Mouse (Mus musculus): ENCODE results near the gene Wdr6.

Gene Wdr6

GRCm38 (mm10) chr9:108573774-108574690 lies 4.5 kb downstream of the Wdr6 start:
- in situ Hi-C loops (cut with MboI, MseI): loop anchor here in 1 of 2 experiments (10.0 kb wide), 1 partner anchor 341 kb away; the partner anchor contains the start of gene Tmem89

DNA sequence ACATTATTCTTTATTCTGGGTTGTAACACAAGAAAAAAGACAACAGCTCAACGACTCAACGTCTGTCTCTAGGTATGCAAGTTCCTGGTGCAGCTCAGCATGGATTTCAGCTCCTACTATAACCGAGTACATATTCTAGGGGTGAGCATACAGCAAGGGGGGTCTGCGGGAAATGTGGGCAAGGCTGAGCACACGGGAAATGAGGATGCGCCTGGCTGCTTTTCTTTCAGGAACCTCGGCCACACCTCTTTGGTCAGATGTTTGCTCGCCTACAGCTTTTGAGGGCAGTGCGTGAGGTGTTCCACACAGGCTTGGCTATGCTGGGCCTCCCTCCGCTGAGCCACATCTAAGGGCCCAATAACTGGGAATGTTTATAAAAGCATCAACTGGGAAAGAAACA lies 6.2 kb downstream of the Wdr6 start:
- in situ Hi-C loops (cut with MboI, MseI): loop anchor here in 1 of 2 experiments (10.0 kb wide), 1 partner anchor 342 kb away; the partner anchor contains the start of gene Tmem89

DNA sequence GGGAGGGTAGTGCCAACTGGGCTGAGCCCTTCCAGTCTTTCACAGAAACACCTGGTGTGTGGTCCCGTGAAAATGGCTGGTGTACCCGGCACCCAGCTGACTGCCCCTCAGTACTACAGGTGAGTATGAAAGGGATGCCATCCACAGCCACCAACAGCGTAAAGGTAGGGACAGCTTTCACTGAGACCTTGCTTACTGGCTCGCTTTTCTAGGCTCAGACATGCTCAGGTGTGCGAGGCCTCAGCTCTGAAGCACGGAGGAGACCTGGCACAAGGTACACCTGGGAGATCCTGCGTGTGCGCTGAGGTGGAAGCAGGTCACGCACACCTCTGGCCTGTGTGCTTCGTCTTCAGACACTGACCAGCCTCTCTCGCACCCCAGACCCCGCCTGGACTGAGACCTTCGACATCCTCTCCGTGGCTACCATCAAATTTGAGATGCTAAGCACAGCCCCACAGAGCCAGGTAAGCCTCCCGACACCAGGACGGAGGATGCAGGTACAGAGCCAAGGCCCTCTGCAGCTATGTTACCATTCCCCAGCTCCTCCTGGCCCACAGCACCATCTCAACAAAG lies 7.1 kb downstream of the Wdr6 start:
- in situ Hi-C loops (cut with MboI, MseI): loop anchor here in 1 of 2 experiments (10.0 kb wide), 1 partner anchor 343 kb away; the partner anchor contains the start of gene Tmem89

DNA sequence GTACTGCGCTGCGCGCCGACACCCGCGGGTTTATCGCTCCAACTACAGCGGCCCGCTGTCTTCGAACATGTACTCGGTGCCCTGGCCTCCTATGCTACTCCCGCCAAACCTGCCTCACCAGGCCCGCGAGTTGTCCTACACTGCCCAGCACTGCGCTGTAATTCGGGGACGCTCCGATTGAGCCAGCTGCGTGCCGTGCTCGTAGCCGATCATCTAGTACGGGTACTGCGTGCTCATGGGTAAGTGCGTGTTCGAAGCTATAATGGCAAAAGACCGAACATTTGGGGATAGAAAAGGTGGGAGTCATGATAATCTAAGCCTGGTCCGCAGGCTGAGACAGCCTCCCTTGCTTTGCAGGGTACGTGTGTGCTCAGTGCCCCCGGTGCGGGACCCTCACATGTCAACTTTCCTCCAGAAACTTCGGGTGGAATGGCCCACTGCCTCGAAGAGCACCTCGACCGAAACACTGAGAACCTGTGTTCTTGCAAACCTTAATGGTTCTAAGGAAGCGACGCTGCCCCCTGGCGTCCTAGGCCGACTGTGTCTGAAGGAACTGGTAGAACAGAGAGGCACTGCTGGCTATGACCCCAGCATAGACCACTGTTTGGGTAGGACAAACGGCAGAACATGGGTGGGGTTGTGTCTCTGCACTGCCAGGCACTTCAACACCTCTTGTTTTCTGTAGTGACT lies 8.2 kb downstream of the Wdr6 start:
- in situ Hi-C loops (cut with MboI, MseI): loop anchor here in 1 of 2 experiments (10.0 kb wide), 1 partner anchor 344 kb away; the partner anchor contains the start of gene Tmem89

GRCm38 (mm10) chr9:108569381-108570206 lies 8.9 kb downstream of the Wdr6 start, which contains the start of gene Dalrd3:
Gene Dalrd3, plus strand, starts transcription at chr9:108569886.
- in situ Hi-C loops (cut with MboI, MseI): loop anchor here in 1 of 2 experiments (10.0 kb wide), 2 partner anchors 345 to 485 kb away; partner anchors contain the start of genes Tmem89 and Trex1

DNA sequence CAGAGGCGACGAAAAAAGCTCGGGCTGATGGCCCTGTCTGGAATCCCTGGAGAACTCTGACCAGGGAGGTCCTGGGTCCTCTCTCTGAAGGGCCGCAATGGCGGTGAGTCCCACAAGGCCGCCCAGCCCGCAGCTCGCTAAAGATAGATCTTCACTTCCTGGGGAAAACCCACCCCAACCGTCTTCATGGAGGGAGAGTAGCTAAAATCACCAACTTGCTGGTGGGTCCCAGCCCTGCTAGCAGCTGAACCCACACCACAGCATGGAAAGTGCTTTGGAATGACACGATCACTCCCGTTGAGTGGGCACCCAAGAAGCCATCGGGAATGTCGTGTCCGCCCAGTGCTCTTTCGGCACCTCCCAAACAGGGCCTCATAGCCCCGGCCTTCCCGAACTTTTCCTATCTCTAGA lies 10.0 kb downstream of the Wdr6 start:
- in situ Hi-C loops (cut with MboI, MseI): loop anchor here in 1 of 2 experiments (10.0 kb wide), 1 partner anchor 486 kb away; the partner anchor contains the start of gene Trex1

DNA sequence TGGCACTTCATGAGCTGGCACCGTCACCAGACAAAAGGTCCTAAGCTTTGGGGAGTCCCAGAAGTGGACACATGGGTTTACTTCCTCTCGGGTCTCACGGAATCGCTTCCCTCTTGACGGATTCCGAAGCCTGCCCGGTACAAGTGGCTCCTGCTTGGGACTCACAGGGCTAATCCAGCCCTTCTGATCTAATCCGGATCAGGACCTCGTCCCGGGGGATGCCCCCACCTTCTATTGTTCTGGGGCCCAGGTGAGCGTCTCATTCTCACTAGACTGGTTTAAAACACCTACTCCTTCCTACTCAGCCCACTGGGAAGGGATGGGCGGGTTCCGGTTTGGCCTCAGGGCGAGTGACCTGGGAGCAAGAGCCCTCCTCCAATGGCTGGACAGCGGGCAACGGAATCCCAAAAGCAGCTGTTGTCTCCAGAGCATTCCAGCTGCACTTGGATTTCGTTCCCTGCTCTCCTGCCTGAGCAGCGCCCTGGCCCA lies 10.6 kb downstream of the Wdr6 start:
- in situ Hi-C loops (cut with MboI, MseI): loop anchor here in 1 of 2 experiments (10.0 kb wide), 1 partner anchor 487 kb away; the partner anchor contains the start of gene Trex1

- in situ Hi-C loops (cut with MboI, MseI): loop anchor here in 1 of 2 experiments (10.0 kb wide), 1 partner anchor 488 kb away; the partner anchor contains the start of gene Trex1
Observed at GRCm38 (mm10) chr9:108566815-108567776, 11.4 kb downstream of the Wdr6 start, which contains the start of gene Ndufaf3. Gene Ndufaf3, minus strand, starts transcription at chr9:108567434.

DNA sequence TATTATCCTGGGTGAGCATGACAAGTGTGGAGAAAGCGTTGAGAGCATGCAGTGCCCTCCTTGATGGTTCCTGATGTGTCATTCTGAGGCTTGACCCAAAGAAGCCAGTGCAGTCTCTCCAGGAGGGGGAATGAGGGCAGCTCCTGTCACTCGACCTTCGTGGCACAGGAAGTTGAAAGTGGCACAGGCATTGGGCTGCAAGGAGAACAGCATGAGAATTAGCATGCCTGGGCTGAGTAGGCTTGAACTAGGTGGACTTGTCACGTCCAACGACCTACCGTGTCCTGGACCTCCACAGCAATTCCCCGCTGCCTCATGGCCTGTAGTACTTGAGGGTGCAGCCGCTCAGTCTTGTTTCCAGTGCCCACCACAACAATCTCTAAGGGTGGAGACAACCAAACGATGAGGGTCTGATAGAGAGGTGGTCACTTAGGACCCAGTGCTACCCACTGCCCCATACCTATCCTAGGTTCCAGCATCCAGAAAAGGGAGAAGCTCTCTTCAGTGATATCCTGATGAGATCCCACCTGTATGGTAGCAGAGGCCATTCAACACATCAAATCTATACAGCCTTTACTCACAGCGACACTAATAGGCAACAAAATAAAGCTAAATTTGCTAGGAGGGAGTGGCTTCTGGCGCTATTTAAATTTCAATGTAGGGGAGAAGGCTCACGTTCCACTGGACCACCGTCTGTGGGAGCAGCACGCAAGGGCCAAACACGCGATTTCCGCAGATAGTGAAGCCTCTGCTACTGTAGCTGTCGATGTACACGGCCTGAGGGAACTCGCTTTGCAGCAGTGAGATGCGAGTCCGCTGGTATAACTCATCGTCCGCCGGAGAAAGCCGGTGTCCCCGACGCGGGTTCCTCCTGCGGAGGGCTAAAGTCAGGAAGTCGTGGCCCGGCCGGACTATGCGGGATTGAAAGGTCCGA lies 12.4 kb downstream of the Wdr6 start:
- in situ Hi-C loops (cut with MboI, MseI): loop anchor here in 1 of 2 experiments (10.0 kb wide), 1 partner anchor 489 kb away; the partner anchor contains the start of gene Trex1

DNA sequence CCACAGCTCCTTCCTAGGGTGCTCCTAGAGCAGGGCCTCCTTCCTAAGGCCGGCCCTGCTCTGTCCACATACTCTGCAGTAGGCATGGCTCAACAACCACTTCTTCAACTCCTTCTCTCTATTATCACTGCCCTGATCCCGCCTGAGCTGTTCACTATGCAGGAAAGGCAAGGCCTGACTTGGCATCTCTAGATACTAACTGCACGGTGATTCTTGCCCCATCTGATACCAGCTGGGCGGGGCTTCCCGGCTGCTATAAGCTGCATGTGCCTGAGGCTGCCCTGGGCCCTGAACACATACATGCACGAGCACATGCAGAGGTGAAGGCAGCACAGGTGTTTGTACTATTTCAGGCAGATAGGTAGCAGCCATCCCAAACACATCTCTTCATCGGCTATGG lies 14.4 kb downstream of the Wdr6 start:
- in situ Hi-C loops (cut with MboI, MseI): loop anchor here in 1 of 2 experiments (10.0 kb wide), 1 partner anchor 491 kb away; the partner anchor contains the start of gene Trex1

GRCm38 (mm10) chr9:108563671-108564070 lies 14.9 kb downstream of the Wdr6 start:
- in situ Hi-C loops (cut with MboI, MseI): loop anchor here in 1 of 2 experiments (10.0 kb wide), 1 partner anchor 491 kb away; the partner anchor contains the start of gene Trex1

DNA sequence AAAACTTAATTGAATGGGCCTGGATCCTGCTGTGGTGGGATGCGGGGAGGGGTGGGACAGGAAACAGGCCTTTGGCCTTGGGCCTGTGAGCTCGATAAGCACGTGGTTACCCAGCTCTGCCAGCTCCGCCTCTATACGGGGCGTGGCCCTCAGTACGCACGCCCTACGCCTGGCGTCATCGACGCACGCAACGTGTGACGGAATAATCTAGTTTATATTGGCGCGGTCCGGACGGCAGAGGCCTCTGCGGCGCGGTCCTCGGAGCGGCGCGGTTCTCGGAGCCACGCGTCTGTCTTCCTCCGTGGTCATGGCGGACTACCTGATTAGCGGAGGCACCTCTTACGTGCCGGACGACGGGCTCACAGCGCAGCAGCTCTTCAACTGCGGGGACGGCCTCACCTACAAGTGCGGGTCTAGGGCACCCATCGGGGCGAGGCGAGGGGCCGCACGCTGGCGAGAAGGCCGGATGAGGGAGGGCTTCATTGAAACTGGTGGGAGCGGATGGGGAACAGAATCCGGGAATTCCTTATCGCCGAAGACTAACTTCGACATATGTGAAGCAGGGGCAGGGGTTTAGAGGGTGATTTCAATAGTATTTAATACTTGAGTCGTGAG lies 18.2 kb downstream of the Wdr6 start, which contains the start of gene Impdh2:
Gene Impdh2, plus strand, starts transcription at position 60 of the 615 bp plus-strand sequence.
- in situ Hi-C loops (cut with MboI, MseI): loop anchor here in 1 of 2 experiments (10.0 kb wide), 1 partner anchor 494 kb away; the partner anchor contains the start of gene Trex1

DNA sequence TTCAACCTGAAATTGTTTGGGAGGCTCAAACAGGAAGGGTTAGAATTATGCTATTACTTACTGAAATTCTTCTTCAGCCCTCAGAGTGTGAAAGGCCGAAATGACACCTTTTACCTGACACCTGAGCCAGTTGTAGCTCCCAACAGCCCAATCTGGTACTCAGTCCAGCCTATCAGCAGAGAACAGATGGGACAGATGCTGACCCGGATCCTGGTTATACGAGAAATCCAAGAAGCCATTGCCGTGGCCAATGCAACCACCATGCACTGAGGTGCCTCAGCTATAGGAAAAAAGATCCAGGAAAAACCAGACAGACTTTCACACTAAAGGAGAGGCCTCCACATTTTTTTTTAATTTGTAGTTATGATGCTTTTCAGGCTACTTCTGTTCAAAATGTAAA lies 19.4 kb downstream of the Wdr6 start:
- in situ Hi-C loops (cut with MboI, MseI): loop anchor here in 1 of 2 experiments (10.0 kb wide), 1 partner anchor 794 kb away; no protein-coding TSS in a partner anchor

GRCm38 (mm10) chr9:108546875-108547274 lies 31.7 kb downstream of the Wdr6 start:
- in situ Hi-C loops (cut with MboI, MseI): loop anchor here in 1 of 2 experiments (25.0 kb wide), 1 partner anchor 1710 kb away; no protein-coding TSS in a partner anchor

- in situ Hi-C loops (cut with MboI, MseI): loop anchor here in 1 of 2 experiments (25.0 kb wide), 1 partner anchor 1709 kb away; no protein-coding TSS in a partner anchor
Observed at GRCm38 (mm10) chr9:108545986-108546385, 32.6 kb downstream of the Wdr6 start.

GRCm38 (mm10) chr9:108540846-108541245 lies 37.7 kb downstream of the Wdr6 start:
- in situ Hi-C loops (cut with MboI, MseI): loop anchor here in 1 of 2 experiments (25.0 kb wide), 1 partner anchor 1704 kb away; no protein-coding TSS in a partner anchor

Data from T-helper 17 cell (primary cell).